In genomic region chr4:33555231-33555933, GRCm38 (mm10) we compare ENCODE assay signal across 10 mouse cellular contexts.
DNase-seq lines count a peak whose midpoint lies in the region; ATAC-seq lines count a peak whose summit lies in the region.
"Had no signal": no experiment of that assay in that cellular context is flagged by ENCODE, and none has a peak within 500 bp of the region (broad histone marks: within the 10 kb centered on the region; RNA-seq: fewer than 3 reads in every experiment).

No protein-coding gene starts in this region.

- H3K27ac ChIP-seq in hindbrain, embryonic 13.5 days, result no peak overlapping the region
- H3K27ac ChIP-seq: stomach, embryonic 15.5 days had no signal

- H3K4me3 ChIP-seq in megakaryocyte, embryonic 14.5 days (replicated peaks), result peak overlapping the region; percentile 17
- no peak overlapping the region for H3K4me3 ChIP-seq in hindbrain, embryonic 13.5 days
- H3K4me3 ChIP-seq: myocyte; stomach, embryonic 15.5 days had no signal

- H3K27me3 ChIP-seq in megakaryocyte, embryonic 14.5 days (replicated peaks), result peaks cover 11% of the 10 kb centered on the region
- peaks cover 20% of the 10 kb centered on the region for H3K27me3 ChIP-seq in hindbrain, embryonic 13.5 days
- H3K27me3 ChIP-seq: stomach, embryonic 15.5 days had no signal

- no peak for DNase-seq in cerebellum, postnatal 4 days (ENCODE audit: low spot score in 2 of 2)
- peak; percentile 43 for DNase-seq in retina, embryonic 14.5 days (ENCODE audit: low spot score)
- no peak for DNase-seq in heart, adult 8-10 months (ENCODE audit: low spot score)

- no peaks in the 10 kb centered on the region; the same call in 1 of the 2 replicates for H3K4me1 ChIP-seq in megakaryocyte, embryonic 14.5 days
- peaks cover 27% of the 10 kb centered on the region for H3K4me1 ChIP-seq in hindbrain, embryonic 13.5 days (replicated peaks)
- H3K4me1 ChIP-seq: stomach, embryonic 15.5 days had no signal

- H3K4me2 ChIP-seq in hindbrain, embryonic 13.5 days, result peak overlapping the region; percentile 33; the same call in 1 of the 2 replicates
- H3K4me2 ChIP-seq: stomach, embryonic 15.5 days had no signal

- H3K9me3 ChIP-seq in megakaryocyte, embryonic 14.5 days, result peaks cover 5% of the 10 kb centered on the region; the same call in 1 of the 2 replicates
- H3K9me3 ChIP-seq in hindbrain, embryonic 13.5 days, result no peaks in the 10 kb centered on the region
- H3K9me3 ChIP-seq: stomach, embryonic 15.5 days had no signal

- H3K36me3 ChIP-seq in megakaryocyte, embryonic 14.5 days (replicated peaks; ENCODE audit: low read length), result no peaks in the 10 kb centered on the region
- H3K36me3 ChIP-seq in hindbrain, embryonic 13.5 days, result no peaks in the 10 kb centered on the region
- H3K36me3 ChIP-seq: stomach, embryonic 15.5 days had no signal

- H3K9ac ChIP-seq in hindbrain, embryonic 13.5 days, result no peak overlapping the region
- H3K9ac ChIP-seq: stomach, embryonic 15.5 days had no signal

- ATAC-seq in cerebellum, adult (ENCODE audit: insufficient number of reproducible peaks, low FRiP score, low TSS enrichment), result peak; percentile 59; the same call in 1 of the 2 replicates
- ATAC-seq in megakaryocyte, adult 5-6 weeks (ENCODE audit: poor library complexity, severe bottlenecking), result no peak
- ATAC-seq in hindbrain, embryonic 13.5 days (ENCODE audit: low FRiP score), result no peak
- ATAC-seq in erythroid progenitor cell, adult 5-6 weeks (replicated peaks; ENCODE audit: low FRiP score, poor library complexity, severe bottlenecking), result no peak

- 4% methylated on average over 14 of the region's 14 CpGs for WGBS in hindbrain, embryonic 13.5 days
